Mouse (Mus musculus): ENCODE measurements around the gene Olfr206.
"Not testable (repeated sequence)": the region's sequence is repeated elsewhere in the genome, so short reads cannot be mapped to it uniquely, and the experiment has no call there.

Gene Olfr206

DNA sequence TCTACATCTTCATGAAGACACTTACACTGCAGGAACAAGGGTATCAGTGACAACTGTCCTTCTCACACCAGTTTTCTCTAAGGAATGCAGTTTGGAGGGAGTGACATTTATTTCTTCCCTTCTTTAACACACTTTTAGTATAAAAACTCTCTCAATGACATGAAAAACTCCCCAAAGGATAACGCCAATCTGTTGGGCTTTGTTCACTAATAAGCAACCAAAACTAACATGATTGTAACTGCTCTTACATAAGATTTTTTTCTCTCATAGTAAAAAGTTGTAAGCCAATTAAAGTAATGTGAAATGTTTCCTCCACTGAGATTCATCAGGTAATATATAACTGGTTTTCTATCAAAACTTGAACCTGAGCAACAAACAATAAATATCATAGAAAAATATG is at the start of gene Olfr206:
Gene Olfr206, minus strand, starts transcription at position 101 of the 400 bp plus-strand sequence.
- DNase-seq (ENCODE audit: low read depth, low spot score): no peak

DNA sequence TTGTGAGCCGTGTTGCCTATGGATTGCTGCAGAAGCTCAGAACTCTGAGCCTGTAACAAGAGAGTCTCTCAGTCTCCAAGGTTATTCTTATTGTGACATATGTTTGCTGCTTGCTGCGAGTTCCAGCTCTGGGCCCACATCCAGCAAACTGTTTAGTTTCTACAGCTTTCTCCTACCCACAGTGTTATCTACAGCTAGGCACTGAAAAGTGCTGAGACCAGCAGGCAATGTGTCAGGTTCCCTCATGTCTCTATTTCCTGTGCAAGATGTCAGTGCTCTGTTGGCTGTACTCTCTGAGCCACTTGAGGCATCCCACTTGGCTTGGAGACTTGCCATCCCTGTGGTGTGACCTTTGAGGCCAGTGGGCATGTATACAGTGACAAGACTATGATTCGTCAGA is 44.3 kb upstream of the Olfr206 start:
- DNase-seq (ENCODE audit: low read depth, low spot score): peak; percentile 18

- no peak for DNase-seq (ENCODE audit: low read depth, low spot score)
Measured at GRCm38 (mm10) chr16:59363893-59364292, 14.8 kb upstream of the Olfr206 start, which contains the start of gene Olfr209. Olfr209 (minus strand) TSS chr16:59363993.

DNA sequence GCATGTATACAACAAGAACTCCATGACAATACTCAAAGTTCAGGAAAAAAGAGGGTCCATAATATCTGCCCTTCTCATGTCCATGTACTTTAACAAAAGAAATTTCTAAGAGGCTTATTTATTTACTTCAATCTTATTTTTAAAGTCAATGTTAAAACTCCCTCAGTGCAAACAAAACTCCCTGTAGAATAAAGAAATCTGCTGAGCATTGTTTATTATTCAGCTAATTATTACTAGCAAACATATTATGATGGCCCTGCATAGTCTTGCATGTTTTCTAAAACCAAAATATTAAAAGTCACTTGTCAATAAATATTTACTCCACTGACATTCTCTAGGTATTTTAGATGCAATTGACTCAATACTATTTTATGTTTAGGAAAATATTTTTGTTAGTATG is 18.0 kb downstream of the Olfr206 start, which contains the start of gene Olfr205:
Gene Olfr205, minus strand, starts transcription at position 101 of the 400 bp plus-strand sequence.
- no peak for DNase-seq (ENCODE audit: low read depth, low spot score)

GRCm38 (mm10) chr16:59323262-59323661 is 25.8 kb downstream of the Olfr206 start:
- not testable (repeated sequence) for DNase-seq (ENCODE audit: low read depth, low spot score)

DNA sequence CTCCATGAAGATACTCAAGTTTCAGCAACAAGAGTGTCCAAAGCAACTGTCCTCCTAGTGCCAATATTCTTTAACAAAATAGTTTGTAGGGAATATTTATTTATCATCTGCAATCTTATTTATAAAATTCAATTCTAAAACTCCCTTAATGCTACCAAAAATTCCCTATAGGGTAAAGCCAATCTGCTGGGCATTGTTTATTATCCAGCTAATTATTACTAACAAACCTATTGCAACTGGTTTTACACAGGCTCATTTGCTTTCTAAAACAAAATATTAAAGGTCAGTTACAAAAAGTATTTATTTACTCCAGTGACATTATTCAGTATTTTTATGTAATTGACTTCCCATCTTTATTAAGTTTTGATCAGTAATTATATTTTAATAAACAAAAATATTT is 30.9 kb downstream of the Olfr206 start, which contains the start of gene Olfr204:
Gene Olfr204, minus strand, starts transcription at position 101 of the 400 bp plus-strand sequence.
- no peak for DNase-seq (ENCODE audit: low read depth, low spot score)

DNA sequence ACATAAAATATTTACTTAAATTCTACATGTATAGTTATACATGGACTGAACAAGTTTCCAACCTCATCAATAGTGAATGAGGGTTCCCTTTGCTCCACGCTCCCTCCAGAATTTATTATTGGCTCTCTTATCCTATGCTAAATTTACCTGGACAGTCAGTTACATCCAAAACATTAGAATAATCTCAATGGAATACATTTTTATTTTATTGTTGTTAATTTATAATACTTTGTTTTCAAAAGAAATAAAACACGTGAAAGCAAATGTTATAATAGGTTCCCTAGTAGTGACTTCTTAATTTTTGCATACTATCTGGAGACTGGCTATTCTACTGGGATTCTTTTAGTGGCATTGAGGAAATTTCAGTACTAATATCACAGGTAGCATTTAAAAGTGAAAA is 50.5 kb downstream of the Olfr206 start, which contains the start of gene Olfr203:
Gene Olfr203, plus strand, starts transcription at position 301 of the 400 bp plus-strand sequence.
- no peak for DNase-seq (ENCODE audit: low read depth, low spot score)
